Mouse (Mus musculus) c-Kit-positive CD71-positive TER-119-positive erythroid progenitor cells, embryonic 14.5 days (primary cell): ENCODE measurements at regions not wholly inside any gene's neighbourhood (a gene's known extent, or its start where the extent isn't known, plus 50 kb on each side); places are given as distances from the start of the nearest gene placed in this dataset.
"Not testable (repeated sequence)": the region's sequence is repeated elsewhere in the genome, so short reads cannot be mapped to it uniquely, and the experiment has no call there.

Experiments used
- DNase-seq: peaks from one replicate; pipeline ENCODE4 v3.0.0-alpha.2; 2013; ENCODE audit warnings: low spot score

DNA sequence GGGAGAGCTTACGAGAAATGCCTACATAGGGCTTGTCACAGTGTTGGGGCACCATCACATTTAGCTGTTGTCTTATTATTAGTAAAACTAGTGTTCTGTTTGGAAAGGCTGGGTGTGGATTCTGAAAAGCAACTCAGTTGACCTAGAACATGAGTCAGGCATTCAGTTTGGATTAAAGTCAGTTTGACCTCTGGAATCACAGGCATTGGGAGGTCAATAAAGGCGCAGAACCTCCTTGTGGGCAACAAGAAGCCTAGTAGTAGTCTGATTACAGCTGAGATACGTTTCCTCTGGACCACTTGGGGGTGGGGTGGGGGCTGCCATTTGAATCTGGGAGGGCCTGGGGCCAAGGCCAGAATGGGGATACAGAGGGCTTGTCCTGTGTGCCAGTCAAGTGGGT lies 52.1 kb upstream of the Map3k1 start:
- no peak for DNase-seq

DNA sequence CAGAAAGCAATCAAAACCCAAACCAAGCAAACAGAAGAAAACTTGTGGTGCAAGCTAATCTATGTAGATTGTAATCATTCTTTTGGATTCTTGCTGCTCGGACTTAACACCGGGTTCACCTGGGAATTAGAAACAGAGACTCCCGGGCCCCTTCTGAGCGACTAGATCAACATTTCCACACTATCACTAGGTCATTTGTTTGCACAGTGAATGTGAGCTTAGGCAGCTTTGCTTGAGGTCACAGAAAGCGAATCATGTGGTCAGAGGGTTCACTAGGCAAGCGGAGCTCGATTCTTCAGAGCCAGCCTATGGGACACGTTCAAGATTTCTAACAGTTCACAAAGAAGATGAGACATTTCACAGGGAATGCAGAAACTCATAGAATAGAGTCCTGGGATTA lies 53.5 kb upstream of the Map3k1 start:
- no peak for DNase-seq

DNA sequence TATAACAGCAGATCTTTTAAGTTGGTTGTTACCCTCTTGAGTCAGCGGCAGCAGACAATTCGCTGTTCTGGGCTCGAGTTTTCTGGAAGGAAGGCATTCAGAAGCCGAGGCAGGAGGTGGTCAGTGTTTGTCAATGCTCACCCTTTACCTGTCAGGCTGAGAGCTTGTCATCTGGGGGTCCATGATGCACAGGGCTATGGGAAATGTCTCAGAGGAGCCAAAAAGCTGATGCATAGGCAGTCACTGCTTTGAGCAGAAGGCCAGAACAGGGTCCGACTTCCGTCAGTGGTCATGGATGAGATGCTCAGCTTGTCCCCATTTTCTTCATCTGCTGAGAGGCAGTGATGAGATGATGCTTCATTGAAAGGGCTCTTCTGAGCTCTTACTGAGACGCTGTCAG lies 57.2 kb upstream of the Map3k1 start:
- DNase-seq, result no peak

DNA sequence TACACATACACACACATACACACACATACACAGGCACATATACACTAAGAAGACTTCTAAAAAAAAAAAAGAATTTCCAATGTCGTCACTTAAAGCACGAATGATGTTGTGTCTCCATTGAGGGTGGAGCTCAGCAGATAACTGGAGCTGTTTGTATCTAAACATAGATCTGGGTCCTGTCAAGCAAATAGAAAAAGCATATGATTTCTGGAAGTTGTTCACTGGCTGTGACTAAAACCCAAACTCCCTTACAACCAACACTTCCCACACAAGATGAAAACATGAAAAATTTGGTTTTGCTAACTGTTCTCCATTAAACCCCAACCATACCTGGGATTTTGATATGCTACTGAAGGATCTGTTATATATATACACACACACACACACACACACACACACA lies 58.5 kb upstream of the Map3k1 start:
- no peak for DNase-seq

DNA sequence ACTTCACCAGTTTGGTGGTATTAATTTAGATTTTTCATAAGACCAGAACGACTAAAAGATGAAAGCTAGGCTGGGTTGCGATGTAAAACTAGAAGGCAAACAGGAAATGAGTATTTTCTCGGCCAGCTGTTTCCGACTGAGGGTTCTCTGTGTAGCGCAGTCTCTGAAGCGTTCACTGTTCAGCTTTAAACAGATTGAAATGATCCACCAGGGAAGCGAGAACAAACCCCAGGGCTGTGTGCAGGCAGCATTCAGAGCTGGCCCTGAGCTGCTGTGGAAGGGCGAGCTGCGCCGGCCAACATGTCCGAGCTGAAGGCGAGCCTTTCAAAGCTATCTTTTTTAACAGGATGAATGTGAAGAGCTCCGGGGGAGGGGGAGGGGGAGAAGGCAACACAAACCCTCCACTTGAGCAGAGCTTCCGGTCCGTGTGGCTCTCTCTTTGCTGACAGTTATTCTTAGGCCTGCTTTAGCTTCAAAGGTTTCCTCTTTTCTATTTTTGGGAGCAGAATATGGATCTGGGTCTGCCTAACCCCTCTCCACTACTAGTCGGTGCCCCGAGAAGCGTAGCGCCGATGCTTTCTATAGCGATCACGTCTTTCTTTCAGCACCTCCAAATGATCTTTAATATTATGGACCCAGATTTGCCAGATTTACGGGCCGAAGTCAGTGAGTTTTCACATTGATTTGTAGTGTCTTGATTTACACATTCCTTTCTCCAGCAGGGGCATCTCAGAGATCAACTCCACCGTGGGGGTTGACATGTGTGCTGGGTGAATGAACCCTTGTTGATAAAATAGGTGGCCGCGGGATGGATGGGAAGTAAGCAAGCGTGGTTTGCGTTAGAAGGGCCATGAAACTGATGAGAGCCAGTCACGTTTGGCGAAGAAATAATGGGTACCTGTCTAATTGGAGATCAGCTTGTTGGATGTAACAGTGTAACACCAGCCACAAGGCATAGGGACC lies 59.3 kb upstream of the Map3k1 start:
- peak; percentile 35 for DNase-seq

DNA sequence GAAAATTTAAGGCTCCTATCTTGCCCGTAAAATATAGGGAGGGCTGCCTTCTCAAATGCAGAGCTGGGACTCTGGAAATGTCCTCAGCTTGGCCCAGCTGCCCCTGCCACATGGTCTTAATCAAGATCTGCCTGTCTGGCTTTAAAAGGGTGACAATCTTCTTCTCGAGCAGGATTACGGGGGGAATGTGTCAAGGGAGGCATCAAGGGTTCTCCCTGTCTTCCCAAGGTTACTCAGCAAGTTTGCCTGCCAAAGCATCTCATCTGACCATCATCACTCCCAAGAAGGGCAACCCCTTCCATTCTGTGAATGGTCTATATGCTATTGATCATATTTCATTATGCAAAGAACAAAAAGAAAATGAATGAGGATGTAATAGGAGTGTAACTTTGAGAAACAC lies 60.2 kb upstream of the Map3k1 start:
- DNase-seq, result no peak

DNA sequence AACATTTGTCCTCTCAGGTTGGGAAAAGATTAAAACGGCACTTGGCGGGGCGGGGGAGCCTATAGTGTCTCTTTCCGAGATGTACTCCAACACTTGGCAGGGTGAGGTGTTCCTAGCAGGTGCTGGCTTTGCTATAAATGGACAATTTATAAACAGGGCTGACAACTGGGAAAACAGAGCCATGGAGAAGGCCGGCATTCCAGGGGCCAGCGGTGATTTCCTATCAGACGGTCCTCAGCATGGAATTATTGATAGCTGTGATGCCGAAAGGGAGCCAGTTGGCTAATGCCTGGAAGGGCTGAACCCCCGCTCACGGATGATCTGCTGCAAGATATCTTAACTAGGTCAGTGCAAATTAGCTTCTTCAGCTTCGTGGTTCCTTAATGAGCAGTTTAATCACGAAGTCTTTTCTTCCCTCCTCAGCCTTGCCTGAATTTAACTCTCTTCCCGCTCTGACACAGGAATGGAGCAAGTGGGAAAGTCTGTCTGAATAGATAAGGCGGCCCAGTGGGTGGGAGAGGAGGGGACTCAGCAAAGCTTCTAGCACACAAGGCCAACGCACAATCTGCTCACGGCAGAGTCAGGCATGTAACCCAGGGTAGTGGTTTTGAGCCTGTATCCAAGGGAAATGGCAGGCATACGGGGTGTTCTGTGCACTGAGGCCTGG lies 61.1 kb upstream of the Map3k1 start:
- no peak for DNase-seq

DNA sequence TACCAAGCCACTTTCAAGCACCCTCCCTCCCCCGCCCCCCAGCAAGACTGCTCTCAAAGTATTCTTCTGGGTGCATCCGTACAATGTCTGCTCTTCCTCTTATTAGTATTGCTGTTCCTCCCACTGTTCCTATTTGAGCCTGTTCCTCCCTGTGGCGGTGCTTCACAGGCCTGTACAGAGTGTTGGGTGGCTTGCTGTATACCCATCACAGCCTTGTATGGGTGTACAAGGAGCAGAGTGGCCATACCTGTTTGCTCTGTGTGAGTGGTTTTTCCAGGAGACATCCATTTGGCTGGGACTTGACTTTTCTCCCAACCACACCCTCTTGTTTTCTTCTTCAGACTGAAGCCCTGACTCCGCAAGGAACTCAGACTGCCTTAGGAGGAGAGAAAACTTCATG lies 61.7 kb upstream of the Map3k1 start:
- DNase-seq, result no peak

DNA sequence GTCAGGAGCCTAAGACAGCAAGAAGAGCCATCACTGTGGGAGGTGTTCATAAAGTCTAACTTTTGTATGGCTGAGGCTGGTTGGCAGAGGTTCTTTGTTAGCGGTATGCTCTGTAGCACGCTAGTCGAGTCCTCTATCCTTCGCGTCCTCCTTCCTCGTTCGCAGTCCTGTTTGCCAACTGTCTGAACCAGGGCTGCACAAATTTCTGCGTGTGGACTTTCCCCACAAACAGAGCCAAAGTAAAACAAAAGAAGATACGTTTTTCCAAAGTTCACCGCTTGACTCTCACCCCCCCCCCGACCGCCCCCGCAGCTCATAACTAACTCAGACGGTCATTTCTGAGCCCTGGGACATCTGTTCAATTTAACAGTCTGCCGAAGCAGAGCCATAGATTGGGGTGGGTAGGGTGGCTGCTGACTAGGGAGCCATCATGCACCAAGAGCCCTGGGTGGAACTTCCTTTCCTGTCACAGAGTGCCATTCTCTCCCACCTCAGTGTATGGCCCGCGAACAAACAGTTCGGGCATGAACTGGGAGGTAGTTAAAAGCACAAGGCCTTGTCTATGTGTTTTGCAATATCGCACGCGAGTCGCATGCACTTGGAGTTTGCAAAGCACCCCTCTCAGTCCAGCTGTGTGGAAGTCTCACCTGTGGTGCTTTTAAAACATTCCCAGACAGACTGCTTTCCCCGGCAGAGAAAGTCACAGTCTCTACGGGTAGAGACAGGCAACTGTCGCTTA lies 63.0 kb upstream of the Map3k1 start:
- DNase-seq, result no peak

DNA sequence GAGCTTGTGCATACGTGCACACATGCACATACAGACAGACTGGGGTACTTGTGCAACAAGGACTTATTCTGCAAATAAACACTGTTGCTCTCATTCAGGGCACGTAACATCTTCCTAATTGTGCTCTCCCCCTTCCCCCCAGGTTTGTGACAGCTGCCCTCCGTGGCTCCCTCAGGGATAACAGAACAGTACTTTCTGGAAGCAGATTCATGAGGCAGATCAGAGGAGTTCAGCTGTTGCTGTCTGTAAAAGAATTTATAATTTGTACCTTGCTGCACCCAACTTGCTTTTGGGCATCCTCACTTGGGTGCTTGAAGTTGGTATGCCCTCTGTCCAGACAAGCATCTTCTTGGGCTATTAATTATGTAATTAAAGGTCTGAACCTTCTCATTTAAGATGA lies 65.5 kb upstream of the Map3k1 start:
- DNase-seq, result no peak

DNA sequence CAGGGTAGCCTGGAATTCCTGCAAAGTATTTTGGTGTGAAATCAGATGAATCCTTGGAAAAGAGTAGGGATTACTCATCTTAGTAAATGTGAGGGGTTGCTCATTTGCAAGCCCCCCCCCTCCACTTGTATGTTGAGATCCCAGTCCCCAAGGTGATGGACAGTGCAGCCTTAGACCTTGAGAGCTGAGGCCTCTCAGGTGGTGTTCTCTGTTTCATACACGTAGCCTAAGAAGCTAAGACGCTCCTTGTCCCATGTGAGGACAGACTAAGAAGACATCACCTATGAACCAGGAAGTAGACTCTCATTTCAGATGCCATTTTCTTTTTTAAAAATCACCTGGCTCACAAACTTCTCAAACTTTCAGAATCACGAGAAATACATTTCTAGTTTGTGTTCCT lies 67.6 kb upstream of the Map3k1 start:
- DNase-seq, result no peak

DNA sequence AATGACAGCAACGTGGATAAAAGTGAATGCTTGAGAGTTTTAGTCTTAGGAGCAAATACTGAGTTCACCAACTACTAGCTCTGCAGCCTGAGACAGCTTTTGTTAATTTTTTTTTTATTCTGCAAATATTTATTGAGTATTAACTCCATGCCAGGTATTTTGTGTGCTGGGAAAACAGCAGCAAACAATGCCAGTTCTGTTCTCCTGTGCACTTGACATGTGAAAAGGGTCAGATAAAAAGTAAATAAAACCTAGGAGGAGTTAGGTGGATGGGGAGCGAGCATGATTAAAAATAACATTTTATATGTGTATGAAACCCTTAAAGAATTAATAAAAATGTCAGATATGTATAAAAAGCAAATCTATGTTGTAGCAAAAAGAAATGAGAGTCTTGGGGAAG lies 68.1 kb upstream of the Map3k1 start:
- DNase-seq, result no peak

DNA sequence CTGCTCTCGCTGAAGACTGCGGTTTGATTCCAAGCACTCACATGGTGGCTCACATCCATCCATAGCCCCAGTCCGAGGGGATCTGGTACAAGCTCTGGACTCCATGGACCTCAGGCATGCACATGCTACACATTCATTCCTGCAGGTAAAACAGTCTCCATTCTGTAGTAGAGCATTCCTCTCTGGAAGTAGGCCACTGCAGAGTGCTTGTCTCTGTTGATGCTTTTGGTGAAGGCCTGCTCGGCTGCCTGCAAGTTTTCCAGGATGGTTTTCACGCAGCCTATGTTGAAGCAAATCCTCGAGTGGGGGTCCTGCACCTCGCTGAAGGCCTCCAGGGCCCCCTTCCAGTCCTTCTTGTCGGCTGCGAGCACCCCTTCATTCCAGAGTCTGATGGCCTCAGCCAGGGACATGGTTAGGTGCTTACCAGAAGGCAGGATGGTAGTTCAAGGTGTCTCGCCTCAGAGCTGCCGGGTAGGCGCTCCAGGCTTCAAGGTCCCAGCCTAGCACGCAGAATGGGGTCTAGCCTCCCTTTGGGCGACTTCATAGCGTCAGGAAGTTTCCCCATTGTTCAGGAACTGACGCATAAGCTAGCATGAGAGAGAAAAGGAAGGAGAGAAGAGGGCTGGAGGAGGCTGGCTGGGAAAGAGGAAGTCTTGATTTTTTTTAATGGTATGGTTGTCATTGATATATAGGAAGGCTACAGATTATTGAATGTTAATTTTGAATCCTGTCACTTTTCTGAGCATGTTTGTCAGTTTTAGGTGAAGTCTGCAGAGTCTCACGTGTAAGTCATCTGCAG lies 75.2 kb upstream of the Map3k1 start:
- not testable (repeated sequence) for DNase-seq

DNA sequence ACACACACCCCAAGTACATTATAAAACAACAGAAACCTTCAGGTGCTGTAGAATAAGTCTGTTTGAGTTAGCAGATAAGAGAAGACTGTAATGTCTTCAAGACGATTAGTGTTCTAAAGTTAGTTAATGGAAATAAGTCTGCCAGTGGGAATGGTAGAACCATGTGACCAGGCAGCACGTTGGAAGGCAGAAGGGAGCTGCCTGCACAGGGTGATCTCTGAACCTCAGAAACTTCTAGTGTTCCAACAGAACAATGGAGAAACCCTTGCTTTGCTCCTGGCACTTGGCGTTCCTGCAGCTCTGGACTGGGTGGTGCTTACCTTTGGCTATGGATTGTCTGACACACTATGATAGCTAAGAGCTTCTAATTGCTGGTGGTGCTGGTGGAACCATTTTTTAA lies 82.0 kb upstream of the Map3k1 start:
- no peak for DNase-seq

DNA sequence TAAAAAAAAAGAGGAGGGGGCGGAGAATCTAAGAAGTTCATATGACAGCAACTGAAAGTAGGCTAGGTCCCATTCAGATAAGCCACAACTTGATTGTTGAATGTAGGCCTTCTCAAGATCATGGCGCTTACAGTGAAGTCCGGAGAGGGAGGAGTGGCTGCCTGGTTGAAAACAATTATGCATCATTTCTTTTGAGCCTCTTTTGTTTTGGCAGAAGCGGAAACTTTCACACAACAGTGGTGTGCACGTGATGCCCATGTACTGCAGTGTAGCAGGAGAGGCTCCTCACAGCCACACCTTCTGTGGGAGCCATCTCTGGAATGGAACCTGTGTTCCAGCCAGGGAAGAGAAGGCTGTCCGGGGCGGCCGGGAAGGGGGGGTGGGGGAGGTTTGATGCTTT lies 83.3 kb upstream of the Map3k1 start:
- no peak for DNase-seq

DNA sequence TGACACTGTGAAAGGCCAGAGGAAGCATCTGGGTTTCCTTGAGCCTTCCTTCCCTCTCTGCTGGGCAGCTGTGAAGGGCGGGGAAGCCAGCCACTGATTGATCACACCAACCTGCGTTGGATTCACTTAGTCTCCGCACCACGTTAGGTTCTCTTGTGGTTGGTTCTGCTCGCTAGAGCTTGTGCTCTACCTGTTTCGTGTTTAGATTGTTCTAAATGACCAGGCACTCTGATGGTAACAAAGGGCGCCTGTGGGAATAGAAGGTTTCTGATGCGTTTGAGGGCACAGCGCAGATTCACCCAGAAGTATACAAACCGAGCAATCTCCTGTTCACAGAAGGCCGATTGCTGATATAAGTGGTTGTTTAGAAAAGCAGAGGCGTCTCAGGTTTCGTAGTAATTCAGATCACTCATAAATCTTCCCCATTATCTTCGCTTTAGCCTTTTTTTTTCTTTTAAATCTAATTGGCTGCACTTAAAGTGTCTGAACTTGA lies 84.5 kb upstream of the Map3k1 start:
- DNase-seq, result no peak

DNA sequence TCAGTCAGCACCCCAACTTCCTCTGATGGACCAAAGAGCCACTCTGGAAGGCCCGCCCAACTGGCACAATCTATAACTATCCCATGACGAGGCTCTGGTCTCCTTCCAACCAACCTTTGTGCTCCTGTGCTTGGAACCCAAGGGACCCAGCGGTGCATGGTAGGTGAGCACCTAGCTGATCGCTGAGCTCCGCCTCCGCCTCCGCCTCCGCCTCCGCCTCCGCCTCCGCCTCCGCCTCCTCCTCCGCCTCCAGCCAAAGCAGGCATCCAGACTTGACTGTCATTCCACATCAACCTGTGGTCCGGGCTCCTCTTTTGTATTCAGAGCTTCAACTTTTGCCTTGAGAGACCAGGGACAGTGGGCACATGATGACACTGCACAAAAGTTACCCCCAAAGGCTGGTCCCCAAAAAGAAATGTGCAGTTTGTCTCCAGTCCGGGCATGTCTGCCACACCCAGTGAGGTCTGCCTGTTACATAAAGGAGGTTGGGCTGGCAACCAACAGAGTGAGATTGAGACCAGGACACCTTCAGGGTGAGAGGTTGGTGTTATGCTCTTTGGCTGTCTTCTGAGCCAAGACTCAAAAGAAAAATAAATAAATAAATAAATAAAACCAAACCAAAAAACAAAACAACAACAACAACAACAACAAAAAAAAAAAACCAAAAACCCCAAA lies 86.1 kb upstream of the Map3k1 start:
- DNase-seq, result peak; percentile 75

DNA sequence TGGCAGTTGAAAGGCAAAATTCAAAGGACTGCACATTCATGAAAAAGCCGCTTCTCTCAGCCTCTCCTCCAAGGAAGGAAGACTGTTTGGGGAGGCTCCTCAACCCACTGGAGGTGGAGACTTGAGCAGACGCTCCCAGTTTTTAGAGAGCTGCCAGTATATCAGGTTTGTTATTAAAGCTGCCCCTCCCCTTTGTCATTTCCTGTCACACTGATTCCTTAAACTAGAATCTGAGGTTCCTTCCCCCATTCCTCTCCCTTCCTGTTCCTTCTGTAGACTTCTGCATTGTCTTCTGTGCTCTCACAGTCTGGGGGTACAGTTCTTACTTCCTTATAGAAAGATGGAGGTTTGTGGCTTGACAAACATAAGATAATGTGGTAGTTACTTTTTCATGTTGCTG lies 87.5 kb upstream of the Map3k1 start:
- no peak for DNase-seq

DNA sequence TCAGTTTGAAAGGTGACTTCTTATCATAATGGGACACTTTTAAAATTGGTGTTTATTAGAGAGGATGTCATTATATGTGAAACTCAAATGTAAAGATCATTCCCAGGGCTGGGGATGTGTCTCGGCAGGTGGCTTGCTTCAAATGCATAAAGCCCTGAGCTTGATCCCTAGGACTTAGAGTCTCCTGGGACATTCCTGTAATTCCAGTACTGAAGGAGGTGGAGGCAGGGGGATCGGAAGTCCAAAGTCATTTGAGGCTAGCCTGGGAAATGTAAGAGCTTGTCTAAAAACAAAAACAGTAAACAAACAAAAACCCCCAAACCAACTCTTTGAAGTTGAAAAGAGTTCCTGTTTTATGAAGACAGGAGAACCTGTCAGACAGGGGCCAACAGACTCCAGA lies 94.6 kb upstream of the Map3k1 start:
- no peak for DNase-seq

DNA sequence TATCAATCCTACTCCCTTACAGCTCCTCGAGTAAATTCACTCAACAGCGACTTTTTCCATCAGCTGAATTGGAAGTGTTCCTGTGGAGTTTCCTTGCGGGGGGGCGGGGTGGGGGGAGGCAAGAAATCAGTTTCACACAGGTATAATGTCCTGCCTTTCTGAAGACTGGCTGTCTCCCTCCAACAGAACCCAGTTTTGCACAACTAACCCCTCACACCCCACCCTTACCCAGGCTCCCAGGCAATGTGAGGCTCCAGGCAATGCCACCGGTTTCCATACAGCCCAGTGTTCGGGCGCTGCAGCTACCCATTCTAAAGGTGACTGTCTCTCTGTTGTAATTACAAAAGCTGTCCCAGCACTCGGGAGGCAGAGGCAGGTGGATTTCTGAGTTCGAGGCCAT lies 95.1 kb upstream of the Map3k1 start:
- DNase-seq, result no peak

DNA sequence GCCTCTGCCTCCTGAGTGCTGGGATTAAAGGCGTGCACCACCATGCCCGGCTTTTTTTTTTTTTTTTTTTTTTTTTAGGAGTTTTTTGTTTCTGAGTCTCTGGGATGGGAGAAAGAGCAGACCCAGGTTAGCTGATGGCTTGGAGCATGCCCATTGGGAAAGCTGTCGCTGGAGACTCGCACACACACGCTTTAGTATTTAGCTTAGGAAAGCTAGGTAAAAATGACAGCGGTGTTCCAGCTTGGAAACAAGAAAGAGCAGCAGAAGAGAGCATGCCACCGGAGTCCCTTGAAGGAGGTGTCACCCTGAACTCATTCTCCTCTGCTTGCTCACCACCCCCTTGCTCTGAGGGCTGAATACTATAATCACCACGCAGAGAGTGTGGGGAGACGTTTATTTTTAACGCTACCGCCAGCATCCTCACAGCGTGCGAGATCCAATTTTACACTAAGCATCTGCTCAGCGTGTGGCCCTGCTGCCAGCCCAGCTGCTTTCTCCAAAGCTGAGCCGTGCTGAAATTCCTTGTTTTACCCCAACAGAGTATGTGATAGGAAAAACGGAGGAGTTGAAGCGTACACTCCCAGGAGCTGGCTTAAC lies 95.9 kb upstream of the Map3k1 start:
- DNase-seq, result peak; percentile 40
